Mouse (Mus musculus): ENCODE results near the gene Tcerg1l.

Gene Tcerg1l

GRCm38 (mm10) chr7:138215177-138215830, 182.2 kb downstream of the Tcerg1l start:
- no peak for DNase-seq

GRCm38 (mm10) chr7:138214710-138215109, 182.8 kb downstream of the Tcerg1l start:
- DNase-seq = no peak

GRCm38 (mm10) chr7:138209769-138210168, 187.8 kb downstream of the Tcerg1l start:
- no peak for DNase-seq

DNA sequence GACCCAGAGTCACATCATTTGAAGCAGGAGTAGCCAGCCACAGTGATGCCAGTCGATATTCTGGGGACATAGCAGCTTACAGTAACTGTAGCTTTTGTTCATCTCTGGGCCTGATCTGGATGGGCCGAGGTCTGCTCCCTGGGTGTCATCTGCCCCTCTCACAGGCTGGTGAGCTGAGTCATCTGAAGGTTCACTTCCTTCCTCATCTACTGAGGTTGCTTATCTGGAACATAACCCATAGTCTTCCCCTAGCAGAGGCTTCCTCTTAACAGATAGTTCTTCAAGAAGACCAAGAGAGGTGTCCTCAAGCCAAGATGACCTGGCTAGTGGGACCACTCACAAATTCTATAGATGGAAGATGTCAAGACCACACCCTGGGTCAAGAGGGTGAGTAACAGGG, 192.4 kb downstream of the Tcerg1l start:
- no peak for DNase-seq

- DNase-seq = no peak
Measured at GRCm38 (mm10) chr7:138202162-138202832, 195.2 kb downstream of the Tcerg1l start.

GRCm38 (mm10) chr7:138199333-138200058, 198.0 kb downstream of the Tcerg1l start:
- no peak for DNase-seq

DNA sequence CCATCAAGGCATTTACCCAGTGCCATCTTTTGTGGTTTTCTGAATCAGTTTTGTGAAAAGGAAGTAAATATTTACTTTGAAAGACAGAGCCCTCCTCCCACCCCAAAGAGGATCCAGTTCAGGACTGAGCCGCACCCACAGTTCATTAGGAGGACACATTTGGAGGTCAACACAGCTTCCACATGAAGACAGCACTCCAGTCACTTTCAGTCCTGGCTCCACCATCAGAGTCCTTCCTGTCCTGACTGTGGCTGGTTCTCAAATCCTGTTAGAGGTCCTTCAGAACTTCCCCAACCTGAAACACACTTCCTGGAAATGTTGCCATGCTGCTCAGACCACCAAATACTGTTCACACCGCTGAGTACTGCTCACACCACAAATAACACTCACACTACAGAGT, 201.4 kb downstream of the Tcerg1l start:
- no peak for DNase-seq

DNA sequence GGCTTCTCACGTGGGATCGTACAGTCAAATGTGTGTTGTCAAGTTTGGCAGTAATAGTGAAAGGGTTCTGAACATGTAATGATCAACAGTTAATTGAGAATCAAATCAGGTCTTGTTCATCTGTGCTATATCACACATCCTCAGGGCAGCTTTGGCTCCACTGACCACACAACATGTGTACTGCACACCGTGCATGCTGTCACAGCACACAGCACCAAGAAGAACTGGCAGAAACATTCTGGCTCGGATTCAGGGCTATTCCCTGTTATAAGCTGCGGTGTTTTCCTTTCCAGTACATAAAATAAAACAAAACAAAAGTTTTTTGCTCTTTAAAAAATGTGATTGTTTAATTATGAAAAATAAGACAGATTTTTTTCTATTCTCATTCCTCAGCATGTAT, 213.3 kb downstream of the Tcerg1l start:
- no peak for DNase-seq

DNA sequence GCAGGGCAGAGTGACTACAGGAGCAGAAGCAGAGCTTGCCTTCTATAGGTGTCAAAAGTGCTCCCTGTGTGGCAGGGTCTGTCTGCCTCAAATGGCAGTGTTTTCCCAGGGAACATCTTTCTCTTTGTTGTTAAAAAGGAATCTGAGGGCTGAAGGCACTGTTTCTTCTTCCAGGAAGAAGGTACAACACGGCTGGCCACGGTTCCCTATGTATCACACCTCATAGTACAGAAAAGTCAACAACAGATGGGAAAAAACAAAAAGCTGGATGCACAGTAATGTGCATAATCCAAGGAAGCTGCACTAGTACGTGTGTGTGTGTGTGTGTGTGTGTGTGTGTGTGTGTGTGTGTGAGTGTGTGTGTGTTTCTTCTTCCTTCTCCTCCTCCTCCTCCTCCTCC, 215.3 kb downstream of the Tcerg1l start:
- DNase-seq = no peak

DNA sequence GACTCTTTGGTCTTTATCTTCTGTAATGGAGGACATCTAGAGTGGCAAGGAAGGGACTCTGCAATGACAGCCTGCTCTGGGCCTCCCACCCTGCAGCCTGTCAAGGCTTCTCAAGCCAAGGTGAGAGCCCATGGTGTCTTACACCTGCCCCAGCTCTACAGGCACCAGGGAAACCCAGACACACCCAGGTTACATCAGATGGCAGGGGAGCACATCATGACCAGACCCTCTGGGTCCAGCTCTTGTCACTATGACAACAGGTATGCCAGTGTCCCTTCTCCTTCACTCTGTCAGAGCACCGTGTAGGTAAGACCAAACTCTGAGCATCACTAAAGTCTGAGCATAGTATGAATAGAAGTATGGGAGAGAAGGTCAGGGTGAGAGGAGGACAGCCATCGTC, 218.9 kb downstream of the Tcerg1l start:
- no peak for DNase-seq

DNA sequence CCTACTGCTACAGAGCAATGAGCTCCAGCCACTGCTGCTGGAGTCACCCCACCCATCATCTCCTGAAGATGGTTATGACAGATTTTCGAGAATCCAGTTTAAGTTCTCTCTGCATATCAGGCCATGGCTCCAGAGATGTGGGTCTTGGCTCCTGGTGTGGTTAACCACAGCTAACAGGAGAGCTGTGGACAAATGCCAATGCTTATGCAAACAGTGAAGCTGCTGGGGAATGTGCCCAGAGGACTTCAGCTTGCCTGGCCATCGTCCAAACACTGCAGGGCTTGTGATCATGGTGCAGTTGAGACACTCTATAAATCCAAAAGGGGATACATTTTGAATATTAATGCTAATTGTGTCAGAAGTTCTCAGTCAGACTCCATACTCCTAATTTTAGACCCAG, 221.5 kb downstream of the Tcerg1l start:
- DNase-seq = peak; percentile 74 to 82

DNA sequence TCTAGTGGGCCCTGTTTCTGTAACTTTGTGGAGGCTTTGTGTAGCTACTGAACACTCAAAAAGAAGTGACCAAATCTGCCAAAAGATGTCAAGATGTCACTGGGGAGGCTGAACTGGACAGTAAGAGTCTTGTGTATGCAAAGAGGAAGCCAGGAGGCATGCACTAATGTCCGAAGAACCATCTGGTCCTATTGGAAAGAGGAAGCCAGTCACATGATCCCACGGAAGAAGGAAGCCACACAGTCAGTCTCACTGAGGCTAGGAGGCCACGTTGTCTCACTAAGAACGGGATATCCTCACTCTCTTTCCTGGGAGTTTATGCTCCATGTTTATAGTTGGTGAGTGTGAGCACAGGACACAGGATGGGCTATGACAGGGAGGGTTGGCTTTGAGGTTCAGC, 227.1 kb downstream of the Tcerg1l start:
- no peak for DNase-seq

Measured in kidney, postnatal 25 days (tissue).